Comparison of ENCODE assay signal across 18 mouse cellular contexts in the genomic region with DNA sequence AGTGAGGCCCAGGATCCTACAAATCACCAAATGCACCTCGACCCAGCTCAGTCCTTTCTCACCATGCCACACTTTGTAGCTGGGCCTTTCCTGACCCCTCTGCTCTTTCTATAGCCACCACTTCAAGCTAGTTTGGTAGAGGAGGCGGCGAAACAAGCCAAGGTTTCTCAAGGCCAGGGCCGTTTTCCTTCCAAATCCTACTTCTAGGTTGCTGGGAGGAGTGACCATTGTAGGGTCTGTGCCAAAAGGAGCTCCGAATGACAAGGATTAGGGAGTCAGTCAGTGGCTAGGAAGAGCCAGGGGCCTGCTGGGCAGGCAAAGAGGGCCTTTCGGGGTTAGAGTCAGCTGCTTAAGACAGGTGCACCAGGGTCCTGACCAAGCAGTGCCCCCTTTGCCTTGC. TPM values are rescaled to one million over a fixed set of nuclear protein-coding genes. Genes with fewer than 3 reads are reported as not detected.
DNase-seq lines count a peak whose midpoint lies in the region; ATAC-seq and TF ChIP-seq lines count a peak whose summit lies in the region.
"Had no signal": no experiment of that assay in that cellular context is flagged by ENCODE, and none has a peak within 500 bp of the region (broad histone marks: within the 10 kb centered on the region; RNA-seq: fewer than 3 reads in every experiment).

No protein-coding gene starts in this region.

- peak overlapping the region; percentile 57 for H3K4me2 ChIP-seq in hindbrain, embryonic 12.5 days (replicated peaks)
- H3K4me2 ChIP-seq in midbrain, embryonic 16.5 days (ENCODE audit: low read length) = peak overlapping the region; percentile 60

- TF ChIP-seq CTCF in layer of hippocampus, adult 2 months (conservative IDR thresholded peaks at IDR 0.05) = no peak
- TF ChIP-seq CTCF in lung, adult 2 months (IDR thresholded peaks at IDR 0.05; ENCODE audit: insufficient read depth, low read length) = no peak

- peaks cover 38% of the 10 kb centered on the region for H3K36me3 ChIP-seq in forebrain, embryonic 10.5 days (replicated peaks)
- peaks cover 15% of the 10 kb centered on the region; the same call in 1 of the 2 replicates for H3K36me3 ChIP-seq in hindbrain, embryonic 12.5 days
- no peaks in the 10 kb centered on the region for H3K36me3 ChIP-seq in midbrain, embryonic 16.5 days (ENCODE audit: control insufficient read depth, insufficient read depth, low read length)

- intact Hi-C loops in heart, postnatal 36 days (cut with DNase I) = no loop called here

- DNase-seq in layer of hippocampus, adult 2 months (ENCODE audit: low spot score in 2 of 2) = no peak
- DNase-seq in layer of hippocampus, postnatal 25 days (ENCODE audit: extremely low spot score in 1 of 2, low spot score in 1 of 2) = no peak
- DNase-seq in forebrain, embryonic 10.5 days (ENCODE audit: extremely low spot score, low spot score) = no peak
- no peak for DNase-seq in heart, postnatal 36 days
- DNase-seq in lung, adult 2 months = no peak
- DNase-seq in thymus, postnatal 0 days (ENCODE audit: low spot score) = no peak
- DNase-seq: layer of hippocampus, adult 9-11 months; lung, postnatal 36 days; right cerebral cortex, postnatal 4 days; thymus, adult 2 months had no signal

- peak overlapping the region; percentile 15; the same call in 1 of the 2 replicates for H3K27ac ChIP-seq in layer of hippocampus, adult 2 months
- H3K27ac ChIP-seq in forebrain, embryonic 10.5 days = peak overlapping the region; percentile 91; the same call in 1 of the 2 replicates
- H3K27ac ChIP-seq in hindbrain, embryonic 12.5 days = no peak overlapping the region
- no peak overlapping the region for H3K27ac ChIP-seq in midbrain, embryonic 16.5 days (ENCODE audit: low read length)
- H3K27ac ChIP-seq: embryonic facial prominence, embryonic 15.5 days; kidney, embryonic 15.5 days had no signal

- H3K27me3 ChIP-seq in forebrain, embryonic 10.5 days (ENCODE audit: poor library complexity, severe bottlenecking) = peaks cover 40% of the 10 kb centered on the region
- peaks cover 18% of the 10 kb centered on the region for H3K27me3 ChIP-seq in hindbrain, embryonic 12.5 days
- H3K27me3 ChIP-seq in midbrain, embryonic 16.5 days (ENCODE audit: control insufficient read depth, insufficient read depth, low read depth, low read length) = no peaks in the 10 kb centered on the region
- H3K27me3 ChIP-seq: kidney, embryonic 15.5 days had no signal

- H3K4me3 ChIP-seq in layer of hippocampus, adult 2 months = no peak overlapping the region
- peak overlapping the region; percentile 83 for H3K4me3 ChIP-seq in forebrain, embryonic 10.5 days
- H3K4me3 ChIP-seq in hindbrain, embryonic 12.5 days = 0 out of 2 replicates have a peak overlapping the region, but pooled peaks have one; percentile 64
- no peak overlapping the region for H3K4me3 ChIP-seq in midbrain, embryonic 16.5 days (ENCODE audit: low read depth, low read length)
- no peak overlapping the region for H3K4me3 ChIP-seq in lung, adult 2 months (replicated peaks; ENCODE audit: extremely low read depth, low read depth, low read length)
- H3K4me3 ChIP-seq: embryonic facial prominence, embryonic 15.5 days; kidney, embryonic 15.5 days had no signal

- ATAC-seq in hindbrain, embryonic 12.5 days (ENCODE audit: low FRiP score) = no peak
- no peak for ATAC-seq in midbrain, embryonic 16.5 days

- H3K9ac ChIP-seq in hindbrain, embryonic 12.5 days = no peak overlapping the region
- no peak overlapping the region for H3K9ac ChIP-seq in midbrain, embryonic 16.5 days (ENCODE audit: low read depth, low read length)
- H3K9ac ChIP-seq: embryonic facial prominence, embryonic 15.5 days; kidney, embryonic 15.5 days had no signal

- no peak for TF ChIP-seq POLR2A in lung, adult 2 months (IDR thresholded peaks at IDR 0.05; ENCODE audit: borderline replicate concordance, extremely low read depth, low read depth, low read length)

- H3K9me3 ChIP-seq in forebrain, embryonic 10.5 days = no peaks in the 10 kb centered on the region
- H3K9me3 ChIP-seq in hindbrain, embryonic 12.5 days (replicated peaks) = no peaks in the 10 kb centered on the region
- H3K9me3 ChIP-seq in midbrain, embryonic 16.5 days (replicated peaks; ENCODE audit: control insufficient read depth, low read length, poor library complexity, severe bottlenecking) = no peaks in the 10 kb centered on the region
- H3K9me3 ChIP-seq: embryonic facial prominence, embryonic 15.5 days; kidney, embryonic 15.5 days had no signal

- WGBS in forebrain, embryonic 10.5 days = 64% methylated on average over 6 of the region's 6 CpGs
- WGBS in hindbrain, embryonic 12.5 days = 82% methylated on average over 6 of the region's 6 CpGs
- WGBS in midbrain, embryonic 16.5 days = 62% methylated on average over 6 of the region's 6 CpGs
- 81% methylated on average over 6 of the region's 6 CpGs for WGBS in lung, adult 2 months

- peaks cover 48% of the 10 kb centered on the region for H3K4me1 ChIP-seq in forebrain, embryonic 10.5 days
- peaks cover 31% of the 10 kb centered on the region for H3K4me1 ChIP-seq in hindbrain, embryonic 12.5 days
- peaks cover 17% of the 10 kb centered on the region for H3K4me1 ChIP-seq in midbrain, embryonic 16.5 days (ENCODE audit: control insufficient read depth, insufficient read depth, low read length)
- peaks cover 2% of the 10 kb centered on the region for H3K4me1 ChIP-seq in lung, adult 2 months (ENCODE audit: control insufficient read depth, insufficient read depth, low read length)

RNA-seq across cellular contexts. Expression of gene Lrcol1, which starts 40.0 kb away (rescaled TPM):
- not detected for total RNA-seq in layer of hippocampus, adult 2 months (2021)
- not detected for total RNA-seq in layer of hippocampus, postnatal 25 days (2021)
- not detected in 2 replicates for polyA plus RNA-seq in forebrain, embryonic 10.5 days (2016; fragmentation: Nextera tagmentation; extraction: Ambion mirVana)
- polyA plus RNA-seq in hindbrain, embryonic 12.5 days (2016; fragmentation: Nextera tagmentation; extraction: Ambion mirVana) = not detected in 2 replicates
- not detected in 2 replicates for polyA plus RNA-seq in midbrain, embryonic 16.5 days (2015; fragmentation: Nextera tagmentation; extraction: Ambion mirVana)
- not detected for total RNA-seq in heart, postnatal 36 days (2021)
- polyA plus RNA-seq in lung, adult 2 months (2012; rRNA removed) = 0.19 and 0.51 TPM in 2 replicates
- 1.2 and 1.3 TPM in 2 replicates for polyA plus RNA-seq in thymus, postnatal 0 days (2015; fragmentation: Nextera tagmentation; extraction: Ambion mirVana)
- total RNA-seq: left cerebral cortex, postnatal 36 days; MEL had no signal
- polyA plus RNA-seq: embryonic facial prominence, embryonic 15.5 days; heart, embryonic 14.5 days; kidney, embryonic 15.5 days; liver, embryonic 16.5 days had no signal

RNA-seq across cellular contexts. Expression of gene P2rx2, which starts 41.5 kb away (rescaled TPM):
- not detected for total RNA-seq in layer of hippocampus, adult 2 months (2021)
- total RNA-seq in layer of hippocampus, postnatal 25 days (2021) = under 1 TPM in 1 of 2 experiments, not detected in 1; 0.75 TPM
- polyA plus RNA-seq in forebrain, embryonic 10.5 days (2016; fragmentation: Nextera tagmentation; extraction: Ambion mirVana) = 0.49 and 0.74 TPM in 2 replicates
- 2.1 and 3.2 TPM in 2 replicates for polyA plus RNA-seq in hindbrain, embryonic 12.5 days (2016; fragmentation: Nextera tagmentation; extraction: Ambion mirVana)
- 12.5 and 14.1 TPM in 2 replicates for polyA plus RNA-seq in midbrain, embryonic 16.5 days (2015; fragmentation: Nextera tagmentation; extraction: Ambion mirVana)
- total RNA-seq in heart, postnatal 36 days (2021) = not detected
- polyA plus RNA-seq in lung, adult 2 months (2012; rRNA removed) = 1.2 TPM in 2 replicates
- polyA plus RNA-seq in thymus, postnatal 0 days (2015; fragmentation: Nextera tagmentation; extraction: Ambion mirVana) = 0.12 and 0.41 TPM in 2 replicates
- total RNA-seq: left cerebral cortex, postnatal 36 days had no signal
- polyA plus RNA-seq: heart, embryonic 14.5 days; liver, embryonic 16.5 days had no signal

Comparison
In these comparisons a context has a peak if more than half of its experiments do, and no peak if none do; other contexts are left out.
1. H3K27ac ChIP-seq: peak in layer of hippocampus, adult 2 months (single experiment) and forebrain, embryonic 10.5 days (single experiment); none in hindbrain, embryonic 12.5 days (single experiment) and midbrain, embryonic 16.5 days (single experiment).
2. H3K4me3 ChIP-seq: peak in forebrain, embryonic 10.5 days (single experiment) and hindbrain, embryonic 12.5 days (single experiment); none in layer of hippocampus, adult 2 months (single experiment), midbrain, embryonic 16.5 days (single experiment) and lung, adult 2 months (single experiment).